Mouse (Mus musculus) lung, adult 2 months (tissue): Measurements from ENCODE around the gene Zfp385b.

Experiments
- CTCF ChIP-seq: fragments of 200-500 bp; IDR thresholded peaks from 2 replicates; pipeline ENCODE4 v1.5.1; 2011; ENCODE audit warnings: mild to moderate bottlenecking, low read length, control low read depth; ENCODE audit not compliant: insufficient read depth
- POLR2A ChIP-seq: fragments of 200-500 bp; IDR thresholded peaks from 2 replicates; pipeline ENCODE4 v1.6.1; 2011; ENCODE audit warnings: low read depth, mild to moderate bottlenecking, control low read depth, low read length, borderline replicate concordance; ENCODE audit errors: extremely low read depth

GRCm38 (mm10) chr2:77472254-77472837 lies 347.1 kb downstream of the Zfp385b start:
- no peak for TF ChIP-seq CTCF
- TF ChIP-seq POLR2A = no peak
